In genomic region chr12:89689086-89689485, GRCm38 (mm10) we compare ENCODE assay signal across 13 mouse cellular contexts.
DNase-seq lines count a peak whose midpoint lies in the region.
"Had no signal": no experiment of that assay in that cellular context is flagged by ENCODE, and none has a peak within 500 bp of the region (broad histone marks: within the 10 kb centered on the region; RNA-seq: fewer than 3 reads in every experiment).

No protein-coding gene starts in this region.

- intact Hi-C loops in left cerebral cortex, postnatal 4 days (cut with DNase I): no loop called here

- DNase-seq in left cerebral cortex, adult 18-20 months (ENCODE audit: low spot score in 2 of 2): peak; percentile 40 to 62
- DNase-seq in left cerebral cortex, postnatal 4 days: no peak
- DNase-seq in cerebellum, adult 9-11 months: peak; percentile 47
- peak; percentile 5 to 8 for DNase-seq in layer of hippocampus, postnatal 14 days (ENCODE audit: low spot score in 2 of 2)
- DNase-seq in right cerebral cortex, postnatal 25 days: peak; percentile 39
- no peak for DNase-seq in adrenal gland, postnatal 36 days
- no peak for DNase-seq in adrenal gland, postnatal 10 days
- no peak for DNase-seq in MN1 (ENCODE audit: low spot score)
- DNase-seq: adrenal gland, adult 2 months; liver; liver, postnatal 0 days; lung, postnatal 36 days; thymus, adult 18-20 months had no signal

Comparison
In these comparisons a context has a peak if more than half of its experiments do, and no peak if none do; other contexts are left out.
1. DNase-seq: peak in left cerebral cortex, adult 18-20 months (2 of 2), cerebellum, adult 9-11 months (single experiment), layer of hippocampus, postnatal 14 days (2 of 2) and right cerebral cortex, postnatal 25 days (single experiment); none in left cerebral cortex, postnatal 4 days (single experiment), adrenal gland, postnatal 36 days (0 of 2), adrenal gland, postnatal 10 days (single experiment) and MN1 (single experiment).